Mouse (Mus musculus) inflammation-experienced regulatory T-cells (primary cell): Measurements from ENCODE around the gene Mlst8. TPM values are rescaled to one million over a fixed set of nuclear protein-coding genes. Genes with fewer than 3 reads are reported as not detected.

Experiments used
- polyA plus RNA-seq, 2 experiments: library from polyadenylated mRNA; unstranded; fragments of 100-300 nt; shearing (Covaris generic); gene quantifications; one replicate each; pipeline ENCODE4 v1.2.1; 2017

Mlst8 gene
- 10 to 100 TPM; 20.4 to 29.8 TPM for polyA plus RNA-seq

DNA sequence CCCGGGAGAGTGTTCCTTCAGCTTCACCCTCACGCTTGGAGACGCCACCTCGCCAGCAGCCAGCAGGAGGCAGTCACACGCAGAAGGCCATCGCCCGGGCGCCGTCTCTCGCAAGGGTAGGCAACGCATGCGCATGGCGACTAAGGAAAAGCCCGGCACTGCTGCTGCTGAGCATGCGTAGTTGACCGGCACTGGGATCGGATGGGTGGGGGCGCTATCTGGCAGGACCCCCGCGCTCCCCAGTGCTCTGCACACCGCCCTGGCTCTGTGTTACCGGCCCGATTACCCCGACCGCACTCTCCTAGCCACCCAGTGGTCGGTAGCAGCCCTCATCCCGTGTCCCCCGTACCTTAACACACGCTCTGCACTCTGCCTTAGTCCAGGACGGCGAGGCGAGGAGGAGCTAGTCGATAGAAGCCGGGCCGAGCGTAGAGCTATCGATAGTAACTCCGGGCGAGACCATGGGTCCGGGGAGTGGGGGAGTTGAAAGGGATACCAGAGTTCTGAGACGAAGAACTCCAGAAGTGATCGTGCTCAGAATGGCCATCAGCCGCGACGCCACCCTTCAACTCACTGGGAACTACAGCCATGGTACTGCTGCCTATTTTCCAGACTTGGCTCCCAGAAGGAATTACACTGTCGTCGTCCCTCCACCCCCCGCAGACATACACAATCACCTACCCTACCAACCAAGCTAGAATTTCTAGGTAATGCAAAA is at the start of gene Mlst8:
TSS of gene Mlst8 (minus strand) at position 416 of the 718 bp plus-strand sequence.

GRCm38 (mm10) chr17:24527723-24528559 is 49.1 kb upstream of the Mlst8 start, which contains the start of gene Traf7:
Gene Traf7 (minus strand): TSS chr17:24527938.

GRCm38 (mm10) chr17:24488186-24488661 is 9.3 kb upstream of the Mlst8 start, which contains the start of gene Caskin1:
Gene Caskin1 (plus strand): TSS chr17:24488601.

DNA sequence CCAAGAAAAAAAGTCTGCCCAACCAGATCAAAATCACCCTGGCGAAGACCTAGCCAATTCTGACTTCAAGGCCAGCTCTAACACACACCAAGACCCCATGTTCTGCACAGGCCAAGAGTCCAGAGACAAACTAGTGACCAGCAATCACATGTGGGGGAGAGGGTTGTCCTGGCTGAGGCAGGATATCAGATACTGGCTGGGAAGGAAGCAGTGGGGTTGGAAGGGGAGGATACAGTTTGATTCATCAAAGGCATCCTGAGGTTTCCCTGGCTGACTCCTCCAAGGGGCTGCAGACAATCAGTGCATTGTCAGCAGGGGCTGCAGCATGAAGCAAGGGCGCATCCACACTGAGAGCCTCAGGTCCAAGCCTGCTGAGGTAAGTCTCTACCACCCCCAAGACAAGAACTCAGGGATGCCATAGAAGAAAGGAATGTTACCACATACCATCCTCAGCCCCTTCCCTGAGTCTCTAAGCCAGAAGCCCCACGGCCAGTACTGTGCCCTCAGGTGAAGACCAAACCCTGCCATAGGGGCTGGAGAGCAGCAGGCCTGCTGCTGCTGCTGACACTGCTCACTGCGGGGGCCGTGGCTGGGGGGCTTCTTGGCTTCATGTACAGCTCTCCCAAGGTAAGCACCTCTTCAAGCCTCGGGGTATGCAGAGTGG is 5.1 kb downstream of the Mlst8 start, which contains the start of gene Bricd5:
TSS of gene Bricd5 (plus strand) at position 273 of the 664 bp plus-strand sequence.

GRCm38 (mm10) chr17:24469910-24470602 is 8.8 kb downstream of the Mlst8 start, which contains the start of the genes E4f1 and Pgp:
Gene E4f1 (minus strand): TSS chr17:24470313.
Gene Pgp (plus strand): TSS chr17:24470392.

DNA sequence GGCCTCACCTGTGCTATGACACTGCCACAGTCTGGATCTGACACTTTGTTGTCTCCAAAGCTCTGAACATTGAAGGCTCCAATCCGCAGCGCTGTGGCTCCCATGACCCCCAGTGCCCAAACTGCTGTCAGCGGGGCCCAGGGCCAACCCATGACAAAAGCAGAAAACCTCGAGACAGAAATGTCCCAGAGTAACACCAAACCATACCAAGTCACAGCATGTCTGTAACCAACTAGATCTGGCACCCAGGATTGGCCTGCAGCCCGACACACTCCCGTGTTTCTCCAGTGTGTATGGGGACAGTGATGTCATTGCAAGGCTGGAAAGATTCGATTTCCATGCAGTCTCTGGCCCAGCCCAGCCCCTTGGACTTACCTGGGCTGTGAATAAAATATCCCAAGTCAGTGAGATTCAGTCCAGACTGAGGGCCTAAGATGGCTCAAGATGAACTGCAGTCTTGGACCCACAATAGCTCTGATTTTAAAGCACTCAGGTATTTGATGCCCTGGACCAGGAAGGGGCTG is 36.2 kb downstream of the Mlst8 start, which contains the start of gene Dnase1l2:
TSS of gene Dnase1l2 (minus strand) at position 474 of the 524 bp plus-strand sequence.

DNA sequence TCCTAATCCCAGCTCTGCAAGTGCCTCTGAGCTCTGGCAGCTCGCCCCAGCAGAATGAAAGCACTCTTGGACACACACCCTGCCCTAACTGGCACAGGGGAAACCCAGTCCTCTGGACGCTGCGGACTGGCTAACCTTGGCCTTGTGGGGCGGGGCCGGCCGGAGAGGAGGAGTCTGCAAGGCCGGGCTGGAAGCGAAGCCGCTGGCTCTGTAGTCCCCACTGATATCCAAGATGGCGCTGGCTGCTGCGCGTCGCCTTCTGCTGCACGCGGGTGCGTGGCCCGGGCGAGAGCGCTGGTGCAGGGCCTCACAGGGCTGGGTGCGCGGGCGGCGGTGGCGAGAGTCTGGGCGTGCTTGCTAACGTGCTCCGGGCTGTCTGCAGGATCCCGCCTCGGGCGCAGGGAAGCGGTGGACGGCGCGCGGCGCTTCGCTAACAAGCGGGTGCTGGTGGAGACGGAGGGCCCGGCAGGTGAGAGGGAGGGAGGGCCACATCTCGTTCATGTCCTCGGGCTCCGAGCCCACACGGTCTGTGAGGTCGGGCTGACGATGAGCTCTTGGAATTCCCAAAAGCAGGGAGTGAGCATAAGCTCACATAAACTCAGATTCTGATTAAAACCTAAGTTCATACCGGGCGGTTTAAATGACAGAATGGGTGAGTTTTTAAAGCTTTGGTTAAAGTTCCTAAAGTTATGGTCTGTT is 52.3 kb downstream of the Mlst8 start, which contains the start of gene Eci1:
TSS of gene Eci1 (plus strand) at position 171 of the 699 bp plus-strand sequence.

Other genes with a start within 250 kb of the Mlst8 start
- 1 to 10 TPM in 1 of 2 experiments, under 1 TPM in 1; 0.71 to 2.7 TPM for gene Ccnf, start 227.6 kb downstream of the Mlst8 start, polyA plus RNA-seq
- under 1 TPM; 0.20 to 0.24 TPM for gene Abca17, start 128.0 kb downstream of the Mlst8 start, polyA plus RNA-seq
- gene Abca3, start 127.1 kb downstream of the Mlst8 start, polyA plus RNA-seq, result 10 to 100 TPM; 28.9 to 30.9 TPM
- gene Rnps1, start 64.5 kb downstream of the Mlst8 start, polyA plus RNA-seq, result 100 to 1,000 TPM; 167 to 196 TPM
- 100 to 1,000 TPM in 1 of 2 experiments, 10 to 100 TPM in 1; 73.6 to 103 TPM for gene Eci1, start 52.4 kb downstream of the Mlst8 start, polyA plus RNA-seq
- gene Dnase1l2, start 36.0 kb downstream of the Mlst8 start, polyA plus RNA-seq, result 10 to 100 TPM in 1 of 2 experiments, 1 to 10 TPM in 1; 4.8 to 10.4 TPM
- gene E4f1, start 8.8 kb downstream of the Mlst8 start, polyA plus RNA-seq, result 100 to 1,000 TPM; 101 to 133 TPM
- 10 to 100 TPM; 40.5 to 44.7 TPM for gene Pgp, start 8.7 kb downstream of the Mlst8 start, polyA plus RNA-seq
- gene Bricd5, start 5.2 kb downstream of the Mlst8 start, polyA plus RNA-seq, result under 1 TPM in 1 of 2 experiments, not detected in 1; 0.55 TPM
- gene Caskin1, start 9.5 kb upstream of the Mlst8 start, polyA plus RNA-seq, result 1 to 10 TPM in 1 of 2 experiments, under 1 TPM in 1; 0.68 to 6.5 TPM
- gene Traf7, start 48.9 kb upstream of the Mlst8 start, polyA plus RNA-seq, result 10 to 100 TPM; 71.3 to 72.8 TPM
- 1 to 10 TPM; 5.4 to 9.0 TPM for gene Rab26, start 55.1 kb upstream of the Mlst8 start, polyA plus RNA-seq
- gene Pkd1, start 70.8 kb upstream of the Mlst8 start, polyA plus RNA-seq, result 10 to 100 TPM; 42.0 to 67.1 TPM
- gene Tsc2, start 153.6 kb upstream of the Mlst8 start, polyA plus RNA-seq, result 10 to 100 TPM; 46.6 to 49.7 TPM
- 1 to 10 TPM; 5.8 to 8.3 TPM for gene Nthl1, start 153.6 kb upstream of the Mlst8 start, polyA plus RNA-seq
- gene Slc9a3r2, start 171.2 kb upstream of the Mlst8 start, polyA plus RNA-seq, result under 1 TPM in 1 of 2 experiments, not detected in 1; 0.68 TPM
- gene Npw, start 179.4 kb upstream of the Mlst8 start, polyA plus RNA-seq, result not detected
- gene Zfp598, start 190.6 kb upstream of the Mlst8 start, polyA plus RNA-seq, result 10 to 100 TPM; 18.3 to 27.2 TPM
- 1 to 10 TPM in 1 of 2 experiments, under 1 TPM in 1; 0.42 to 1.3 TPM for gene Syngr3, start 210.9 kb upstream of the Mlst8 start, polyA plus RNA-seq
- gene Gfer, start 217.1 kb upstream of the Mlst8 start, polyA plus RNA-seq, result 10 to 100 TPM; 37.0 to 38.8 TPM
- 1 to 10 TPM; 2.3 to 3.1 TPM for gene Noxo1, start 217.2 kb upstream of the Mlst8 start, polyA plus RNA-seq
- gene Tbl3, start 228.6 kb upstream of the Mlst8 start, polyA plus RNA-seq, result 10 to 100 TPM; 51.3 to 56.7 TPM
- gene Rnf151, start 239.0 kb upstream of the Mlst8 start, polyA plus RNA-seq, result under 1 TPM in 1 of 2 experiments, not detected in 1; 0.22 TPM
- gene Rps2, start 239.0 kb upstream of the Mlst8 start, polyA plus RNA-seq, result 100 to 1,000 TPM; 677 to 785 TPM
- gene Ndufb10, start 245.4 kb upstream of the Mlst8 start, polyA plus RNA-seq, result 100 to 1,000 TPM; 194 to 233 TPM
- under 1 TPM in 1 of 2 experiments, not detected in 1; 0.27 TPM for gene Rpl3l, start 248.7 kb upstream of the Mlst8 start, polyA plus RNA-seq